Mouse (Mus musculus) cerebellum, postnatal 14 days (tissue): Measurements from ENCODE around the gene Slc4a10.
A peak's percentile ranks its signal among the peaks of the same experiment; 100 is the strongest.

ENCODE experiments used
- DNase-seq, 2 experiments: peaks; one replicate each; pipeline ENCODE4 v3.0.0; 2021; ENCODE audit warnings: mixed read lengths in 2 of 2

The Slc4a10 gene

DNA sequence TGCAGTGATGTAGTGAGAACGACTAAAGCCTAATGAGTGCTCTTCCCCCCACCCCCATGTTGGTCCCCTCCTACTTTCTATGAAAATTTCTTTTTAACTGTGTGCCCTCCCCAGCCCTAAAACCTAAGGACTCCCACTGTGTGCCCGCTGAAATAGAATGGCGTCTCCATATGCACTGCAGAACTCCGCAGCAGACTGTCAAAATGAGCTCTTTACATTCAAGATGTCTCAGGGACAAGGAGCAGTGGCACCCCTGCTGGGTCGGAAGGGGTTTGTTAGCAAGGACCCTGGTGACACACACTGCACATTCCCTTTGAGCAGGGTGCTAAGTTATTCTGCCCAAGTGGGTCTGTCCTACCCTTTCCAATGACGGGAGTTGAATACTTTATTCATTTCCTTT, 309.5 kb downstream of the Slc4a10 start:
- DNase-seq = no peak

DNA sequence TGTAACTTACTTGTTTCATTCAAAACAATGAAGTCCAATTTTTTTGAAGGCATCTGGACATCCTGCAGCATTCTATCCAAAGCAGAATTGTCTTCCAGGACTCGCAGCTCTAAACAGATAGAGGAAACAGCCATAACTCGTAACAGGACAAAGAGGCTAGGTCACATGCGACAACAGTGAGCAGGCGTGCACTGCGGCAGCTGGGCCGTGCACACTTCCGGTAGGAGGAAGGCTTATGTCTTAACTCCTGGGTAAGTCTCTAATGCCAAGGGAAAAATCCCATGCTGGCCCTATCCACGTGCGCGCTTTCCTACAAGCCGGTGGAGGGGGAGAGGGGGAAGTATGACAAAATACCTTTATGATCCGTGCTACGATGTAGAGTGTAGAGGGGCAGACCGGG, 310.3 kb downstream of the Slc4a10 start:
- no peak for DNase-seq

DNA sequence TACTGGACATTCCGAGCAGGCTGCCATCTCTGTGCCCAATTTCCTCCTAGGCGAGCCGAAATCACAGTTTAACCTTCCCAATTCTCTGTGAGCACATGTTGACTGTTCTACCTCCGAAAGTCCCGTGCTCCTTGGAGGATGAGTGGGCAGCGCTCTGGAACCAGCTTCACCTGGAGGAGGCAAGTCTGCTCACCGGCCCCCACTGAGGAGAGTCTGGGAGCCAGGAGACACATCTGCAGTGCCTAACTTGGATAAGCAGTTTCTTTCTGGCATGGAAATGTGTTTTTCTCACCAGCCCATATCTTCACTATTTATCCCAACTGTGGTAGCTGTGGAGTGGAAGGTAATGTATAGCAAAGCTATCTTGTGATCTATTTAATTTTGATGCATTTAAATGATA, 311.0 kb downstream of the Slc4a10 start:
- no peak for DNase-seq

DNA sequence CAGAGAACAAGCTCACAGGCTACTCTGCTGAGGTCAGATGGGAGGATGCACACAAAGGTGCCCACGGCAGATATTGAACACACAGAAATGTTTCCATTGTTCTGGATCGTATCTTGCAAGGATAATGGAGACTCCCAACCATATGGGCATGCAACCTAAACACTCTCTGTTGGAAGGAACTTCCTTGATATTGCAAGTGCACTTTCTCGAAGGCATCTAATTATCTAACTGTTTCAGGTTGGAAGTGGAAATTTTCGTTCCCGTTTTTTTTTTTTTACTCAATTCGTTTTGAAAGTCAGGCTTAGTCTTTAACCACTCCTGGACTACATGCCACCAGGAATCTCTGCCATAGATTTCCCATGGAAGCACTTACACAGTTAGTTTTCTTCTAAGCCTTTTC, 314.6 kb downstream of the Slc4a10 start:
- no peak for DNase-seq

DNA sequence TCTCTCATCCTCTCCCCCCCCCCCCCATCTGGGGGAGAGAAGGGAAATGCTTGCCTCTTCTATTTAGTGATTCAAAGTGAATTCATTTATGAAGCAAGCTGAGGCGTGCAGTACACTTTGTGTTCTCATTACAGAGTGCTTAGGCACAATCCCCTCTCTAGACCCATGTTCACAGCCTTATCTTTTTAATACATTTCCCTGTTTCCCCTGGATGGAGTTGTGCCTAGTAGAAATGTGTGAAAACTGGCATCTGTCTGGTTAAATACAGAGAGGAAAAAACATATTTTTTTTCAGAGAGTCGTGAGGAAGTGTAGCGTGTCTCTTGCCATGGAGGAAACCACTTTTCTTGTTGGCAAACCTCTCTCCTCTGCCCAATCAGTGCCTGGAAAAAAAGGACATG, 315.3 kb downstream of the Slc4a10 start:
- no peak for DNase-seq

DNA sequence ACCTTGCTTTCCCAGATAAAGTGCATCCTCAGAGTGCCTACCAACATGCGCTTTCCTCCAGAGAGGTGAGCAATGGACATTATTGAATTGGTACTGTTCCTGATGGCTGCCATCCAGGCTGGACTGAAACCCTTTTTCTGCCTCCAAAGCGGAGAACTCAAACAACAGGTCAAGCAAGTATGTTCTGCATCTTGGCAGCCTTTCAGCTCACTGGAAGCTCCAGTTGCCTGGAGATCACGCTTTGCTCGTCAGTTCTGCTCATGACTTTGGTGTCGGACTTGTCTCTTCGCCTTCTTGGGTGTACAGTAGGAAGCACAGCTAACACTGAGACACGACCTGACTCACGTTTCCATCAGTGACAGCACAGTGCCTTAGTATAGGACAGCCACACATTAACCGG, 315.9 kb downstream of the Slc4a10 start:
- peak; percentile 23 to 27 for DNase-seq

DNA sequence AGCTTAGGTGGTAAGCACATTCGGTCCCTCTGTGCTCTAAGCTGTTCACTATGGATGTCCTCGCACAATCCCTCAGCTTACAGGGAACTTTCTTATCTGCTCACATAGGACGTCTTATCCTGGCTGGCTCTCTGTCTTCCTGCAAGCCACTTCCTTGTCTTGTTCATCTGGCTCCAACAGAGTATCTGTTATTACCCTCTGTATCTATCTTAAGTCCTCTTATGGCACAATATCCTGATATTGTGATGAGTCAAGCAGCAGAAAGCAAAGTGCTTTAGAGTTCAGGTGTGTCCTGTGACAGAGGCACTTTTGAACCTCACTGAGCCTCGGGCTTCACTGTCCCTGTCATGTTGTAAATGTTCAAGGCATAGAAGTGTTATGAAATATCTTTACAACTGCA, 317.3 kb downstream of the Slc4a10 start:
- DNase-seq = no peak

DNA sequence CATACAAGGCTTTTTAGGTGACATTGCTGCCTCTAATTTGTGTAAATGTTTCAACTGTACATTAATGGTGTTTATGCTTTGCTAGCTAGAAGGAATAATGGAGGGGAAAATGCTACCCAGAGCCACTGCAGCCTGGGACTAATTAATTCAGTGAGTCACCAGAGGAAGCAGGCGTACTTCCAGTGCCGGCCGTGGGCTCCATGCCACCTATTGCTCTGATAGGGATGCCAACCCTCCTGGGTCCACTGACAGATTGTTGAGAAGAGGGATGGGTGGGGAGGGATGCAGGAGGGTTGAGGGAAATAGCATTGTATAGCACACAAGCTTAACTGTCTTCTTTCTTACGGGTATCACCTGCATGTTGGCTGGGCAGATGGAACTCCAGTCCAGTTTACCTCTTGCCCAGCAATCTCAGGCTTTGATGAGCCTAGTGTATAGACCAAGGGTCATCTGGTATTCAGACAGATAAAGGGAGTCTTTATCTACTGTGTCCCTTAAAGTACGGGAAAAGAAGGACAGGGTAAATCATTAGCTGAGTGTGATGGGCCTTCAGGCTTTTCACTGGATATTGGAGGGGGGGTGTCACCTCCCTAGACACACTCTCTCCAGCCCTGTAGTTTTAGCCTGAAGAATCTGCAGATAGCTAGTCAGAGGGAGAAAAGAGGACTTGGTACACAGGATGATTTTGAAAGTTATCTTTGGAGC, 322.2 kb downstream of the Slc4a10 start:
- peak; percentile 33 to 41 for DNase-seq

DNA sequence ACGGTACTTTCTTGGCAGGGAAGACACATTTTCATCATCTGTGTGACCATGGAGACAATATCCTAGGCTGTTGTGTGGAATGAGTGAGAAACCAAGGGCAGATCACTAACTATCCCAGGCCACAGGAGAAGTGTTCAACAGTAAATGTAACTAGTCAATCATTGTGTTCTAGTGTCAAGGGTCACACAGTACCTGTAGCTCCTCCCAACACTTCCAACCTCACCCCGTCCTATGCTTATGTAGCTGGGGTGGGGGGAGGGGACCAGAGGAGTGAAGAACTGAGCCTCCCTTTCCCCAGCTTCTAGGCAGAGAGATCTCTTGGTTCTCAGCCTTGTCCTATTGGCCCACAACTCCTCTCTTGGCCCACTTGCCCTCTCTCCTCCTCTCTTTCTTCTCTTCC, 323.8 kb downstream of the Slc4a10 start:
- DNase-seq = no peak

DNA sequence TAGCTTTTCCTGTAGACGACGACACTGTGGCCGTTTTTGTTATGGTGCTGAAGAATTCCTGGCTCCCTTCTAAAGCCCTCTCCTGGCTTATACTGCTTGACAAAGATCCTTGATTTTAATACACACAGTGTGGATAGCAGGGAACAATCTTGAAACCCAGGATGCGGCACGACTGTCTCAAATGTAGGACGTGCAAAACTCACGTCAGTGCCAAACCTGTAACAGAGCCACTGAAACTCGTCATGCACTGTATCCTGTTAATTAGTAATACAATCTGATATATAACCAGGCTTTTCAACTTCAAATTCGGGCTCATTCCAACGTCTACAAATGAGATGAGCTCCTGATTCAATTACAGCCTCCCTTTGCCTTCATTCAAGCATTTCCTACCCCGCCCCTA, 327.4 kb downstream of the Slc4a10 start:
- no peak for DNase-seq
